Mouse (Mus musculus): Measurements from ENCODE around the gene Cln3.

DNA sequence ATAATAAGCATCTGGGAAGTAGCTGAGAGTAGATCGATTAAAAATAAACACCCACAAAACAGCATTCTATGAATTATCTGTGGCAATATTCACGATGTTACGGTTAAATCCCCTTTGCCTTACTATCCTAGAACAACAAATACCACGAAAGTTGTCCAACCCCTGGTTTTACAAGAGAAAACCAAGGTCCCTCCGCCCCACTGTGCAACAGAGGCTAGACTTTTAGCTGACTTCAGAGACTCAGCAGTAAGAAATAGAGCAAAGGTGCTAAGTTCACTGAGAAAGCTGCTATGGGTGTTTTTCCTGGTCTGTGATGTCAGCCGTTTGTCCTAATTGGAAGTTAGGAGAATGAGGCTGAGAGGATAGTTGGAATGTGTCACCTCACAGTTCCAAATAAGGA lies 1.9 kb downstream of the Cln3 start:
- TF ChIP-seq EP300 (IDR thresholded peaks at IDR 0.05; ENCODE audit: low read depth): no peak
- no peak for TF ChIP-seq CTCF (IDR thresholded peaks at IDR 0.05; ENCODE audit: low read depth)
